Mouse (Mus musculus): ENCODE data around the gene Phactr2.

Phactr2 gene

DNA sequence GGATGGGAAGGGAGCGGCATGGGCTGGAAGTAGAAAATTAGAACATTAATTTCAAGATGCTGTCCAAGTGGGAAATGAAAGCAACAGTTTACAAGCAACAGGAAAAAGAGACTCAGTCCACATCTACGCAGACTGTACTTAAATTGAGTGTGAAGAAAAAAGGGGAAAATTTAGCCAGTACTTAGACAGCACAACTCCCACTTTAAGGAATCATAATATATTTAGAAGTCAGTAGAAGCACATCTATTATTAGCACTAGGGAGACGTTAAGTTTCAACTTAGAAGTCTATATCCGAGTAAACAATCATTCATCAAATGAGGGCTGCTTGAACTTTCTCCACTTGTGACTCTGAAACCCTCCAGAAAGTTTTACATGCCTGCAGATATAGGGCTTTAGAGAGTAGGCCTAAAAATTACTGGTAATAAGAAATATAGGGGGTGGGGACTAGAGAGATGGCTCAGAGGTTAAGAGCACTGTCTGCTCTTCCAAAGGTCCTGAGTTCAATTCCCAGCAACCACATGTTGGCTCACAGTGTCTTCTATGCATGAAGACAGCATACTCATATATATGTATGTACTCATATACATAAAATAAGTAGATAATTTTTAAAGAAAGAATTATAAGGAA lies 142.7 kb downstream of the Phactr2 start:
- DNase-seq (ENCODE audit: low read depth, low spot score): no peak

- DNase-seq (ENCODE audit: low read depth, low spot score): no peak
These were observed 145.6 kb downstream of the Phactr2 start for GRCm38 (mm10) chr10:13328602-13329001.

- DNase-seq (ENCODE audit: low read depth, low spot score): no peak
These were observed 147.9 kb downstream of the Phactr2 start for GRCm38 (mm10) chr10:13326149-13326873.

DNA sequence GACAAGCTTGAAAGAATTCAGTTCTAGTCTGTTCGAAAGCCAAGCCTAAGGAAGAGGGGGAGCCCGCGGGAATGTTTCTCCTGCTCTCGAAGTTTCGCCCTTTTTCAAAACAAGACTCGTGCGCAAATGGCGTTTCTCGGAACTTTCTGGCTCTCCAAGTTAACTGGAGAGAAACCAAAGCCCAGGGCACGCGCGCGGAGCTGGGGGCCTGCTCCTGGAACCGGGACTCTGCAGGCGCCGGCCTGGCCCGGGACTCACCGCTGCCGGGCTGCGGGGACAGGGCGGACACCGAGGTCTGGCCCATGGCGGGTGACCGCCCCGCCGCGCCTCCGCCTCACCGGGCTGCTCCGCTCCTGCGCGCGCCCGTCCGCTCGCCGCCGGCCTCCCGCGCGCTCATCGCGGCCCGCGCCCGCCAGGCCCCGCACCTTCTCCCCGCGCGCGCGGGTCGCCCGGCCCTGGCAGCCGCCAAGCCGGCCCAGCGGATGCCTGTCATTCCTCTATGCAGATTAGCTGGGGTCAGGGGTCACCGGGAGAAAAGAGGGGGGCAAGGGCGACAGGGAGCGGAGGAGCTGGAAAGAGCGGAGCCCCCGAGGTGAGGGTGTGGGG lies 150.3 kb downstream of the Phactr2 start:
- DNase-seq (ENCODE audit: low read depth, low spot score): peak; percentile 26

- no peak for DNase-seq (ENCODE audit: low read depth, low spot score)
These were observed 150.9 kb downstream of the Phactr2 start for GRCm38 (mm10) chr10:13323139-13323805.

DNA sequence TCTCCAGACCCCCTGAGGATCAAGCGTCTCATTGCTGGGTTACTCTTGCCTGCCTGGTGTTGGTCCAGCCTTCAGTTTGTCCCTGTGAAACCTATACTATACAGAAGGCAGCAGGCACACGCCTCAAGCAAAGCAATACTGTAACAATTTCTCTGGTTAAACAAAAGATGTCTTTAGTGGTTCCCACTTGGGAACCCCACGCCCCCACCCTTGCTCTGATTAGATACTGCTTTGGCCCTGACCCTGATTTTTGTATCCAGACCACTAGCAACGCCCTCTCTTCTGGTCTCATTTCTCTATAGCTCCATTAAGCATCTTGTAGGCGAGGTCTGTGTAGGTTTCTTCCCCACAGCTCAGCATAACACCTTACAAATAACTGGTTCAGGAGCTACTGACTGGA lies 159.2 kb downstream of the Phactr2 start:
- no peak for DNase-seq (ENCODE audit: low read depth, low spot score)

- DNase-seq (ENCODE audit: low read depth, low spot score): no peak
These were observed 161.6 kb downstream of the Phactr2 start for GRCm38 (mm10) chr10:13312576-13312975.

GRCm38 (mm10) chr10:13311612-13312011 lies 162.6 kb downstream of the Phactr2 start:
- no peak for DNase-seq (ENCODE audit: low read depth, low spot score)

GRCm38 (mm10) chr10:13310075-13310474 lies 164.1 kb downstream of the Phactr2 start:
- DNase-seq (ENCODE audit: low read depth, low spot score): no peak

- no peak for DNase-seq (ENCODE audit: low read depth, low spot score)
These were observed 169.5 kb downstream of the Phactr2 start for GRCm38 (mm10) chr10:13304641-13305241.

DNA sequence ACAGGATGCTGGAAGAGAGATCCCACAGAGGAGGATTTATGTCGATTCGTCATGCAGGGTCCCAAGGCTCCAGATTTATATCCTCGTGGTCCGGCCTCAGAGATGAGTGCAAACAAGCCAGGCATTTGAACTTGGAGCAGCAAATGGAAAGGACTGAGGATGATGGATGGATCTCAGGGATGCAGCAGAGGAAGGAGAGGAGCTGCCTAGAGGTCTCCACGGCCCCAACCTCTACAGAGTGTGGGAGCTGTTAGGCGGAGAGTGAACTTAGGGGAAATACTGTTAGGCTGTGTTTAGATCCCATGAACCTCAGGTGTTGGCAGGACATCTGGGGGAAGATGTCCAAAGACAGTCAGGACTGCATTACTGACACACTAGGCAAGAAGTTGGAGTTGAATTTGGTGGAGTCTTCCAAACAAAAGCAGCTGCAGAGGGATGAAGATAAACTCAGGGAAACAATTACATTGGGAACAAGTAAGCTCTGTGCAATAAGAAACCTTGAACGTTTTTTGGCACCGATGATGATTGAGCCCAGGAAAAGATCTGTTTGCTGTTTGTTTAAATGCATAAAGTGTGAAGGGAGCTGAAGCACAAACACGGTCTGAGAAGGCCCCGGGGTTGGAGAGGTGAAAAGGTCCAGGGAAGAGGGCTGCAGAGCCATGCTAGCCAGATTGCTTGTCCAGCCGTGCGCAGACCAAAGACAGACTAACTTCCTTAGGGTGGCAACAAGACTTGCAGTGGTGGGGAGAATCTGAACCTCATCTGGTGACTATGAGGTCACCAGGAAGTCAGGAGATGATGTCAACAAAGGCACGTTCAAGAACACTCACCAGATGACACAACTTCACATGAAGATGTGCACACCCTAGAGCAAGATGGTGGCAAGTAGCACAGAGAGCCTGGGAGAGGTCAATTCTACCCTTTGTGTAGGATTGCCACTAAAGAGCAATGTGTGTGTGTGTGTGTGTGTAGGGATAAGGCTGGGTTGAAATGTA lies 170.6 kb downstream of the Phactr2 start:
- DNase-seq (ENCODE audit: low read depth, low spot score): no peak

DNA sequence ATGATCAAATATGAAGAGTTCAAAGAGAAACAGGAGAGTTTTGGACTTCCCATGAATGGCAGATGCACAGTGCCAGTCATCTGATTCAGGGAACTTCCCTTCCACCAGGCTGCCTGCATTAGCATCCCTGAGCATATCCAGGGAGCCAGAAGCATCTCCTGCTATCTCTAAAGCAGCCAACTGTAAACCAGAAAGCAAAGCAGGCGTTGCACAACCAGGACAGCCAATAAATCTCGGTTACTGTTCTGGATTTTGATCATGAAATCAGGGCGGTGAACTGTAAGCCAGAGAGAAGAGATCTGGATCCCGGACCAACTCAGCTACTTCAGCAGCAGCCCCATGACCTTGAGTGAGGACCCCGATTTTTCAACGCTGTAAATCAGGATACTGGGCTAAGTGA lies 173.6 kb downstream of the Phactr2 start:
- DNase-seq (ENCODE audit: low read depth, low spot score): no peak

DNA sequence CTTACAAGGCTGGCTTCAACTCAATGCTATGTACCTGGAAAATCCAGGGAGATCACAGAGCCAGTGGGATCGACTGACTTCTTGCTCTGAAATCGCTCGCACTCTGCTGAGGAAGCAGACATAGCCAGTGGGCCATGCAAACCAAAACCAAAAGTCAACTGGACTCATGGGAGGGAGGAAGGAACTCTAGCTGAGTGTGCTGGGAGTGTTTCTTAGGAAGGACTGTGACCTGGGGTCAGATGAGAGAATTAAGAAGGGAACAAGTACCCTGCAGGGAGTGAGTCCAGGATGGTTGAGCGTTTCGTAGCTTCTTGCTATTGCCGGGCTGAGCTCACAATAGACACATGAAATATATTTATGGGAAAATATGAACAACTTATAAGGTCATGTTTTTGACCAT lies 174.0 kb downstream of the Phactr2 start:
- DNase-seq (ENCODE audit: low read depth, low spot score): no peak

DNA sequence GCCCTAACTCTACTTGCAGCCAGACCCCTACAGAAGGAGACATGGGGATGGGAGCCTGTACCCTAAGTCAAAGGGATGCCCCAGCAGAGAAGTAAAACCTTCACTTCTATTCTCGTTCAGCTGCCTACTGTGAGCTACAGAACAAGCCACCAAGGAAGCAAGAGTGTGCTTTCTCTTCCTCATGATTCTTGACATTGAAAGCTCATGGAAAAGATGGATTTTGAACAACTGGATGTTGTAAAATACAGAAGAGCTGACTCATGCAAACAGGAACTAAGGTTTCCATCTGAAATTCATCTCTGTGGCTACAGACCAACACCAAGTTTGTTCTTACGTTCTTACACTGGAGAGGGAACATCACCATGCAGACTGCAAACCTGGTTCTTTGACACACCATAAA lies 179.3 kb downstream of the Phactr2 start:
- no peak for DNase-seq (ENCODE audit: low read depth, low spot score)

DNA sequence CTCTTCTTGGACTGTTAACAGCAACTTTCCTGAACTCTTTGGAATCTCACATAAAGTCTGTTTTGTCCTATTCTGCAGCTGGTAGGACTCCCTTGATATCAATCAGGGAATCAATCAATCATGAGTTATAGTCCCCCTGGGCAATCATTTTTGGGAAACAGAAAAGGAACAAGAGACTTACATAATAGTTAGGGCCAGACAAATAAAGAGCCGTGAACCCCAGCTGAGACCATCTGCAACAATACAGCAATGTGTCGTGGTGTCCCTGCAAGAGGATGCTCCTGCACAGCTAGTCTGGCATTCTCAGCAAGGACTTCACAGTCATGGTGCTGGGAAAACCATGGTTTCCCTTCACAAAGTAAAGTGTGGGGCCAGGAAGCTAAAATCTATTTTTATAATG lies 182.2 kb downstream of the Phactr2 start:
- no peak for DNase-seq (ENCODE audit: low read depth, low spot score)

- no peak for DNase-seq (ENCODE audit: low read depth, low spot score)
These were observed 184.8 kb downstream of the Phactr2 start for GRCm38 (mm10) chr10:13289252-13289961.

DNA sequence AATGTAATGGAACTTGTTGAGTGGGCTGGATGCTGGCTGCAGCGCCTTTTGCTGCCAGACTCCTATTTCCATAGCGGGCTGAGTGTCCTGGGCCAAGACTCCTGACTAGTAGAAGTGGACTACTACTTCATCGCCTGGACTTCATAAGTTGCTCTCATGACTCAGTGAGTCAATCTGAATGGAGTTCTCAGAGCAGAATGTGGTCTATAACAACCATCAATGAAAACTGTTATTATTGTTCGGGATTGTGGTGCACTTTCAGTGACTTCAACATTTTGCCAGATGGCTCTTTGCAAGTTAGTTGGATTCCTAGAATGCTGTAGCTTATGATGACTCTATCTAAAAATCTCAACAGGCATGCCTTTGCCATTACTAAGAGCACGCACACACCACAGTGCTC lies 185.9 kb downstream of the Phactr2 start:
- no peak for DNase-seq (ENCODE audit: low read depth, low spot score)

- DNase-seq (ENCODE audit: low read depth, low spot score): no peak
These were observed 190.8 kb downstream of the Phactr2 start for GRCm38 (mm10) chr10:13283441-13283840.

GRCm38 (mm10) chr10:13280298-13280853 lies 193.8 kb downstream of the Phactr2 start:
- no peak for DNase-seq (ENCODE audit: low read depth, low spot score)

DNA sequence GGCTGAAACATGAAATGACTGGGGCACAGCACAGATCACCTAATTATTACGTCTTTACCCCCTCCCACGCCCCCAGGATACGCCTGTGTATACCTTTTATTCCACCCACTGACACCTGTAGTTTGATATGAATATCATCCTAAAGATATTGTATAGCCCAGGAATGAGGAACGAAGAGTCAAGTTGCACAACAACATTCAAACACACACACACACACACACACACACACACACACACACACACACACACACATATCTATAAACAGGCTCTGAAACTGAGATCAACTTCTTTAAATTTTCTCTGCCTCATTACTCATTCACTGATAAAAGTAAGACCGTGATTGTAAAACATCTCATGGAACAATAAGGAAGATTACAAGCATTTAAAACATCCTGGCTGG lies 197.9 kb downstream of the Phactr2 start:
- DNase-seq (ENCODE audit: low read depth, low spot score): no peak
